Mouse (Mus musculus) forebrain, postnatal 0 days (tissue): ENCODE results near the gene Mis18bp1. TPM values are rescaled to one million over a fixed set of nuclear protein-coding genes. Genes with fewer than 3 reads are reported as not detected.

Source experiments
- ATAC-seq: fragments of 200-750 bp; cut with Nextera tagmentation; 2 replicates; pipeline ENCODE4 v1.8.0; 2017; ENCODE audit warnings: mild to moderate bottlenecking, moderate library complexity
- DNase-seq: peaks from one replicate; pipeline ENCODE4 v3.0.0-alpha.2; 2015
- H3K27ac ChIP-seq: fragments of 300-500 bp; sonication (generic); 2 replicates; pipeline ENCODE4 v1.5.1; 2014; ENCODE audit warnings: low read depth, mild to moderate bottlenecking, antibody characterized with exemption, low read length, moderate library complexity, mixed read lengths
- H3K27me3 ChIP-seq: fragments of 300-500 bp; sonication (generic); 2 replicates; pipeline ENCODE4 v1.6.1; 2014; ENCODE audit warnings: mild to moderate bottlenecking, low read length, mixed read lengths; ENCODE audit not compliant: insufficient read depth
- H3K36me3 ChIP-seq: fragments of 300-500 bp; sonication (generic); 2 replicates; pipeline ENCODE4 v1.6.1; 2014; ENCODE audit warnings: mild to moderate bottlenecking, moderate library complexity; ENCODE audit not compliant: insufficient read depth
- H3K4me1 ChIP-seq: fragments of 300-500 bp; sonication (generic); 2 replicates; pipeline ENCODE4 v1.6.1; 2014; ENCODE audit warnings: antibody characterized with exemption; ENCODE audit not compliant: insufficient read depth
- H3K4me2 ChIP-seq: fragments of 300-500 bp; sonication (generic); 2 replicates; pipeline ENCODE4 v1.6.1; 2014; ENCODE audit warnings: low read depth, mild to moderate bottlenecking, moderate library complexity
- H3K4me3 ChIP-seq: fragments of 300-500 bp; sonication (generic); 2 replicates; pipeline ENCODE4 v1.5.1; 2014; ENCODE audit warnings: low read depth, low read length, mixed read lengths
- H3K9ac ChIP-seq: fragments of 300-500 bp; sonication (generic); 2 replicates; pipeline ENCODE4 v1.6.1; 2014; ENCODE audit warnings: mild to moderate bottlenecking
- H3K9me3 ChIP-seq: fragments of 300-500 bp; sonication (generic); 2 replicates; pipeline ENCODE4 v1.6.1; 2016; ENCODE audit warnings: low read length
- CTCF ChIP-seq: sonication (generic); IDR thresholded peaks from 2 replicates; pipeline ENCODE4 v1.5.1; 2016; ENCODE audit warnings: antibody characterized with exemption, control low read depth, low read depth
- WGBS: fragments of 180-500 bp; shearing (Covaris S2); extraction: QIAGEN DNeasy Blood & Tissue Kit; methylation state at CpG from one replicate; pipeline ENCODE4 v1.1.7; 2014; 5-methylcytosine and 5-hydroxymethylcytosine counted together
- polyA plus RNA-seq: library from polyadenylated mRNA; unstranded; fragments of >200 nt; fragmentation: Nextera tagmentation; extraction: Ambion mirVana; gene quantifications from 2 replicates; pipeline ENCODE4 v1.2.1, GENCODE M21; 2015
- total RNA-seq: library from RNA; depleted of rRNA; stranded (reverse); fragments of >200 nt; gene quantifications from 2 replicates; pipeline ENCODE4 v1.2.3, GENCODE M21; 2014; rRNA removed

The Mis18bp1 gene
- total RNA-seq (3.6 and 5.9 TPM in 2 replicates), polyA plus RNA-seq (7.6 and 8.2 TPM in 2 replicates)

- Histone ChIP-seq H3K4me1 (no peaks in the 10 kb centered on the region), H3K4me2 (peak within 1 kb of the TSS; percentile 65), H3K36me3 (no peaks in the 10 kb centered on the region), H3K9me3 (no peaks in the 10 kb centered on the region), H3K4me3 (peak within 1 kb of the TSS; percentile 82), H3K27ac (peak within 1 kb of the TSS; percentile 85), H3K27me3 (no peaks in the 10 kb centered on the region), H3K9ac (peak within 1 kb of the TSS; percentile 59)
- ATAC-seq = peak; percentile 99
- WGBS = under 1% methylated on average over 70 of the region's 70 CpGs
- TF ChIP-seq CTCF = no peak
- peak; percentile 96 for DNase-seq
These were observed at the start of gene Mis18bp1 for GRCm38 (mm10) chr12:65172021-65172951. Gene Mis18bp1 (minus strand): TSS chr12:65172604.

- Histone ChIP-seq H3K27ac (no peak overlapping the region), H3K4me2 (peak overlapping the region; percentile 4; the same call in 1 of the 2 replicates), H3K4me1 (peaks cover 5% of the 10 kb centered on the region), H3K9ac (no peak overlapping the region), H3K27me3 (no peaks in the 10 kb centered on the region), H3K36me3 (no peaks in the 10 kb centered on the region), H3K4me3 (no peak overlapping the region), H3K9me3 (no peaks in the 10 kb centered on the region)
- WGBS = 17% methylated on average over 6 of the region's 6 CpGs
- peak; percentile 69 for ATAC-seq
- peak; percentile 20 for DNase-seq
- no peak for TF ChIP-seq CTCF
These were observed 44.0 kb upstream of the Mis18bp1 start for GRCm38 (mm10) chr12:65216404-65216840.

GRCm38 (mm10) chr12:65206431-65206830 is 34.0 kb upstream of the Mis18bp1 start:
- TF ChIP-seq CTCF = no peak
- Histone ChIP-seq H3K9me3 (no peaks in the 10 kb centered on the region), H3K27ac (no peak overlapping the region), H3K36me3 (no peaks in the 10 kb centered on the region), H3K4me1 (no peaks in the 10 kb centered on the region), H3K27me3 (no peaks in the 10 kb centered on the region), H3K4me3 (no peak overlapping the region), H3K4me2 (no peak overlapping the region), H3K9ac (no peak overlapping the region)
- 47% methylated on average over 1 of the region's 1 CpGs for WGBS
- DNase-seq (no peak), ATAC-seq (no peak)

GRCm38 (mm10) chr12:65201812-65202211 is 29.4 kb upstream of the Mis18bp1 start:
- Histone ChIP-seq H3K4me3 (no peak overlapping the region), H3K36me3 (no peaks in the 10 kb centered on the region), H3K4me1 (no peaks in the 10 kb centered on the region), H3K27ac (no peak overlapping the region), H3K9me3 (no peaks in the 10 kb centered on the region), H3K27me3 (no peaks in the 10 kb centered on the region), H3K9ac (no peak overlapping the region), H3K4me2 (no peak overlapping the region)
- ATAC-seq (no peak), DNase-seq (no peak)
- 98% methylated on average over 2 of the region's 2 CpGs for WGBS
- no peak for TF ChIP-seq CTCF

GRCm38 (mm10) chr12:65194003-65194530 is 21.7 kb upstream of the Mis18bp1 start:
- DNase-seq = no peak
- H3K4me1 ChIP-seq = no peaks in the 10 kb centered on the region
- no peak overlapping the region for H3K4me2 ChIP-seq
- H3K4me3 ChIP-seq = no peak overlapping the region
- H3K27ac ChIP-seq = no peak overlapping the region
- no peaks in the 10 kb centered on the region for H3K27me3 ChIP-seq
- H3K9ac ChIP-seq = no peak overlapping the region
- H3K9me3 ChIP-seq = no peaks in the 10 kb centered on the region
- no peak for ATAC-seq
- 55% methylated on average over 5 of the region's 5 CpGs for WGBS
- TF ChIP-seq CTCF = no peak
- no peaks in the 10 kb centered on the region for H3K36me3 ChIP-seq

GRCm38 (mm10) chr12:65189213-65189612 is 16.8 kb upstream of the Mis18bp1 start:
- WGBS = 76% methylated on average over 2 of the region's 2 CpGs
- no peak for TF ChIP-seq CTCF
- Histone ChIP-seq H3K27ac (no peak overlapping the region), H3K27me3 (no peaks in the 10 kb centered on the region), H3K9me3 (no peaks in the 10 kb centered on the region), H3K36me3 (no peaks in the 10 kb centered on the region), H3K4me1 (no peaks in the 10 kb centered on the region), H3K9ac (no peak overlapping the region), H3K4me3 (no peak overlapping the region), H3K4me2 (no peak overlapping the region)
- DNase-seq (no peak), ATAC-seq (no peak)

- Histone ChIP-seq H3K9ac (no peak overlapping the region), H3K4me3 (no peak overlapping the region), H3K9me3 (no peaks in the 10 kb centered on the region), H3K4me2 (no peak overlapping the region), H3K4me1 (no peaks in the 10 kb centered on the region), H3K27ac (no peak overlapping the region), H3K36me3 (no peaks in the 10 kb centered on the region), H3K27me3 (no peaks in the 10 kb centered on the region)
- TF ChIP-seq CTCF = peak; percentile 74
- WGBS = 51% methylated on average over 3 of the region's 3 CpGs
- ATAC-seq (peak; percentile 38), DNase-seq (peak; percentile 71)
These were observed 15.0 kb upstream of the Mis18bp1 start for GRCm38 (mm10) chr12:65187365-65187764.
